Mouse (Mus musculus) intestine, embryonic 16.5 days (tissue): ENCODE measurements around the gene Glt8d1. TPM values are rescaled to one million over a fixed set of nuclear protein-coding genes. Genes with fewer than 3 reads are reported as not detected.

ENCODE experiments used
- ATAC-seq: fragments of 200-750 bp; cut with Nextera tagmentation; 2 replicates; pipeline ENCODE4 v1.8.0; 2017; ENCODE audit warnings: moderate TSS enrichment, moderate library complexity
- H3K27ac ChIP-seq: fragments of 300-500 bp; sonication (generic); 2 replicates; pipeline ENCODE4 v1.5.1; 2014; ENCODE audit warnings: mild to moderate bottlenecking, low read length
- H3K27me3 ChIP-seq: fragments of 300-500 bp; sonication (generic); replicated peaks from 2 replicates; pipeline ENCODE4 v1.6.1; 2014; ENCODE audit warnings: low read length, control low read depth, mixed read lengths; ENCODE audit not compliant: control insufficient read depth, insufficient read depth
- H3K36me3 ChIP-seq: fragments of 300-500 bp; sonication (generic); 2 replicates; pipeline ENCODE4 v1.6.1; 2014; ENCODE audit warnings: low read length, control low read depth; ENCODE audit not compliant: control insufficient read depth, insufficient read depth
- H3K4me1 ChIP-seq: fragments of 300-500 bp; sonication (generic); 2 replicates; pipeline ENCODE4 v1.6.1; 2014; ENCODE audit warnings: low read length, control low read depth, mixed read lengths; ENCODE audit not compliant: control insufficient read depth, insufficient read depth
- H3K4me2 ChIP-seq: fragments of 300-500 bp; sonication (generic); 2 replicates; pipeline ENCODE4 v1.6.1; 2014; ENCODE audit warnings: low read depth, low read length, control low read depth
- H3K4me3 ChIP-seq: fragments of 300-500 bp; sonication (generic); 2 replicates; pipeline ENCODE4 v1.5.1; 2014; ENCODE audit warnings: mild to moderate bottlenecking, low read length
- H3K9ac ChIP-seq: fragments of 300-500 bp; sonication (generic); 2 replicates; pipeline ENCODE4 v1.6.1; 2014; ENCODE audit warnings: low read depth, low read length
- H3K9me3 ChIP-seq: fragments of 300-500 bp; sonication (generic); 2 replicates; pipeline ENCODE4 v1.6.1; 2016; ENCODE audit warnings: low read length, control low read depth; ENCODE audit not compliant: control insufficient read depth
- WGBS: fragments of 180-500 bp; shearing (Covaris S2); extraction: QIAGEN DNeasy Blood & Tissue Kit; methylation state at CpG from one replicate; pipeline ENCODE4 v1.1.7; 2014; 5-methylcytosine and 5-hydroxymethylcytosine counted together
- polyA plus RNA-seq: library from polyadenylated mRNA; unstranded; fragments of >200 nt; fragmentation: Nextera tagmentation; extraction: Ambion mirVana; gene quantifications from 2 replicates; pipeline ENCODE4 v1.2.1, GENCODE M21; 2015

Gene Glt8d1
- 35.5 and 38.7 TPM in 2 replicates for polyA plus RNA-seq

DNA sequence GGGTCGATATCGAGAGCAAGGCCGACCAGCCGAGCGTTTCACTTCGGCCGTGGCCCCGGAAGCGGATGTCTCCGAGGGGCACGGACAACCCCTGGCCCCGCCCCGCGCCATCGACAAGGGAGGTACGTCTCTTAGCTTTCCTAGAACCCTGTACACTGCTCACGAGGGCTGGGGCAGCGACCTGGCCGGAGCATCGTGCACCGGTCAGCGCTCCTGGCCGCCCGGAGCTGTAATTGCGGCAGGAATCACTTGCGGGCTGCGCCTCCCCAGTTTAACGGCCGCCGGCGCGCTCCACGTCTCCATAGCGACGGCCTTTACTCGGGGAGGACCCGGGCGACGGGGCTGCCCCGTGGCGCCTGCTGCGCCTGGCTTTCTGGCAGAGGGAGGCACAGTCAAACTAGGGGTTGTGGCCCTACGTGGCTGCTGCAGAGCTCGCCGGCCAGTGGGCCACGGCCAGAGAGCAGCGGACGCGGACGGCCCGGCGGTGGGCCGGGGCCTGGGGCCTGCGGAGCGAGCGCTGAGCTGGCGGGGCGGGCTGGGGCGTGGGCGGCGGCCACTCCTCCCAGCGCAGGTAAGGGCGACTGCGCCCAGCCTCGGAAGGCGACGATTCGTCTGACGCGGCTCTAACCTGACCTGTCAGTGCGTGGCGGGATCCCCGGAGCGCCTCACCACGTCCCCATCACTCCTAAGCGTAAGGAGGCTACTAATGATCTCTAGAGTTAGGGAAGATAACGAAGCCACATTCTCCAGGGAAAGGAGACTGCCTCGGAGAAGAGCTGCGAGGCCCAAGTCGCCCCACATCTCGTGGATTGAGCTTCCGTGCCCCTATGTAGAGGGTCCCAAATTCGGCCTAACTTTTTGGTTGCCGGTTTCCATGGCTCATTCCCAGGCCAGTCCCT, at the start of gene Glt8d1, which contains the start of gene Spcs1:
Glt8d1 (plus strand) TSS at position 94 of the 899 bp plus-strand sequence.
Spcs1 (minus strand) TSS at position 366 of the 899 bp plus-strand sequence.
- peak within 1 kb of the TSS; percentile 94 for H3K4me3 ChIP-seq
- H3K27ac ChIP-seq = peak within 1 kb of the TSS; percentile 94
- H3K36me3 ChIP-seq = no peaks in the 10 kb centered on the region
- WGBS = under 1% methylated on average over 84 of the region's 84 CpGs
- no peaks in the 10 kb centered on the region for H3K27me3 ChIP-seq
- peak within 1 kb of the TSS; percentile 97 for H3K9ac ChIP-seq
- peak; percentile 95 for ATAC-seq
- no peaks in the 10 kb centered on the region for H3K9me3 ChIP-seq
- peak within 1 kb of the TSS; percentile 70 for H3K4me2 ChIP-seq
- H3K4me1 ChIP-seq = peaks cover 5% of the 10 kb centered on the region

DNA sequence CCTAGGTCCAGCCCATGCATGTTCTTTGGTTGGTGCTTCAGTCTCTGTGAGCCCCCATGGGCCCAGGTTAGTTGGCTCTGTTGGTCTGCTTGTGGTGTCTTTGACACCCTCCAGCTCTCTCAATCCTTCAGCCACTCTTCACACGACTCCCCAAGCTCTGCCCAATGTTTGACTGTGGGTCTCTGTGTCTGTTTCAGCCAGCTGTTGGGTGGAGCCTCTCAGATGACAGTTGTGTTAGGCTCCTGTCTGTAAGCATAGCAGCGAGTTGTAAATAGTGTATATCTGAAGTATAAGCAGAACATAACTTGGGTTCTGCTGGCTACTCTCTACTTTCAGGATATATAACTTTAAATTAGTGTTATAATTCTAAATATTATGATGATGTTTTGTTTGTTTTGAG, 42.7 kb upstream of the Glt8d1 start:
- Histone ChIP-seq H3K4me1 (no peaks in the 10 kb centered on the region), H3K27me3 (no peaks in the 10 kb centered on the region), H3K4me2 (no peak overlapping the region), H3K36me3 (no peaks in the 10 kb centered on the region), H3K27ac (no peak overlapping the region), H3K9ac (no peak overlapping the region), H3K4me3 (no peak overlapping the region), H3K9me3 (no peaks in the 10 kb centered on the region)
- WGBS = 72% methylated on average over 2 of the region's 2 CpGs
- no peak for ATAC-seq

DNA sequence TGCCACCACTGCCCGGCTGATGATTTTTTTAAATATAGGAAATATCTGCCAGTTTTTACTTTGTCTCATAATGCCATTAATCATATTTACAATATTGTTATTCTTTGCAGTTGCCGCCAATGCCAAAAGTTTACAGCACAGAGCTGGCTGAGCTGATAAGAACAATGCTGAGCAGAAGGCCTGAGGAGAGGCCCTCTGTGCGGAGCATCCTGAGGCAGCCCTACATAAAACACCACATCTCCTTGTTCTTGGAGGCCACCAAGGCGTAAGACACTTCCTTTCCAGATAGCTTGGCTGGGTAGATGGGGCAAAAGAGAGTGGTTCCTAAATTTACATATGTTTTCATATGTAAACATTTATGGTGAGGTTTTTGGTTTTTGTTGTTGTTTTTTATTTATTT, 42.2 kb upstream of the Glt8d1 start:
- Histone ChIP-seq H3K9ac (no peak overlapping the region), H3K4me2 (no peak overlapping the region), H3K9me3 (no peaks in the 10 kb centered on the region), H3K4me1 (no peaks in the 10 kb centered on the region), H3K36me3 (no peaks in the 10 kb centered on the region), H3K27me3 (no peaks in the 10 kb centered on the region), H3K4me3 (no peak overlapping the region), H3K27ac (no peak overlapping the region)
- WGBS = 88% methylated on average over 4 of the region's 4 CpGs
- no peak for ATAC-seq

DNA sequence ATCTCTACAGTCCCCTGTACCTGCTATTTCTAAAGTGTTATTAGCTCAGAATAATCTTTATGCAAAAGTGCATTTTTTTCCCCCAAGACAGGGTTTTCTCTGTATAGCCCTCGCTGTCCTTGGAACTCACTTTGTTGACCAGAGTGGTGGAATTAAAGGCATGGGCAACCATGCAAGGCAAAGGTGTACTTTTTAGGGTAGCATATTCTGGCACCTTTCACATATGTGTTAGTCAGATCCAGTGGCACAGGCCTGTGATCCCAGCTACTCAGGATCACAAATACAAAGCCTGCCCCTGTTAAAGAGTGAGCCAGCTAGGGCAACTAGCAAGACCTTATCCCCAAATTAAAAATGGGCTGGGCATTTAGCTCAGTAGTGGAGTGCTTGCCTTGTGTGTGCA, 40.8 kb upstream of the Glt8d1 start:
- H3K9me3 ChIP-seq = no peaks in the 10 kb centered on the region
- no peaks in the 10 kb centered on the region for H3K36me3 ChIP-seq
- no peaks in the 10 kb centered on the region for H3K4me1 ChIP-seq
- no peak for ATAC-seq
- no peak overlapping the region for H3K4me2 ChIP-seq
- H3K27ac ChIP-seq = no peak overlapping the region
- no peaks in the 10 kb centered on the region for H3K27me3 ChIP-seq
- WGBS = 88% methylated on average over 1 of the region's 1 CpGs
- no peak overlapping the region for H3K9ac ChIP-seq
- no peak overlapping the region for H3K4me3 ChIP-seq

DNA sequence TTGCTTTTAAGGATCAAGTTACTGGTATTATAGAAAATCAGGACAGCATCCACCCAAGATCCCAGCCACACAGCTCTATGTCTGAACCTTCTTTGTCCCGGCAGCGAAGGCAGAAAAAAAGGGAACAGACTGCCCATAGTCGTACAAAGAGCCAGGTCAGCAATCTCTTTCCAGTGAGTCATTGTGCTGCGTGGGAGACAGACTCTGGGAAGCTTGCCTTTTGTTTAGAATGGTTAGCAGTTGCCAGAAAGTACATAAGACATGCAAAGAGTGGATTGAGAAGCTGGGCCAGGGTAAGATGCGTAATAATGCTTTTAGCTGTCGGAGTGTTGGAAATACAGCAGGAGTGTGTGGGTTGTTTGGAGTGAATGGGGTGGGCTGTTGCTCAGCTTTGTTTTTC, 27.0 kb upstream of the Glt8d1 start:
- H3K27ac ChIP-seq = no peak overlapping the region
- H3K9ac ChIP-seq = no peak overlapping the region
- H3K36me3 ChIP-seq = no peaks in the 10 kb centered on the region
- no peaks in the 10 kb centered on the region for H3K27me3 ChIP-seq
- ATAC-seq = no peak
- H3K4me1 ChIP-seq = 0 out of 2 replicates have a peak, but pooled peaks cover 2% of the 10 kb centered on the region
- WGBS = 71% methylated on average over 6 of the region's 6 CpGs
- no peak overlapping the region for H3K4me2 ChIP-seq
- H3K9me3 ChIP-seq = no peaks in the 10 kb centered on the region
- no peak overlapping the region for H3K4me3 ChIP-seq

DNA sequence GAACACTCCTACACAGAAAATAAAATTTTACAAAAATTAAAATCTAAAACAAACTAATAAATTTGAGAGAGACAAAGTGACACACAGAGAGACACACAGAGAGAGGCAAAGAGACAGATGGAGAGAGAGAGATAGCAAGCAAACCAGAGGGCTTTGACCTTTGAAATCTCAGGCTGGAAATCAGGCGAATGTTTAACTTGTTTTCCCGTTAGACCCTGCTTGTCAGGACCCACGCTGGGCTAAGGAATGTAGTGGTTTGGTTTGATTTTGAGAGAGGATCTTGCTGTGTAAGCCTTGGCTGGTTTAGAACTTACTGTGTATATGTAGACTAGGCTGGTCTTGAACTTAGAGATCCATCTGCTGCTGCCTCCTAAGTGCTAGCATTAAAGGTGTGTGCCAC, 25.0 kb upstream of the Glt8d1 start:
- H3K4me1 ChIP-seq = 0 out of 2 replicates have a peak, but pooled peaks cover 2% of the 10 kb centered on the region
- H3K27ac ChIP-seq = no peak overlapping the region
- H3K9ac ChIP-seq = no peak overlapping the region
- no peaks in the 10 kb centered on the region for H3K36me3 ChIP-seq
- H3K9me3 ChIP-seq = no peaks in the 10 kb centered on the region
- no peak overlapping the region for H3K4me3 ChIP-seq
- H3K4me2 ChIP-seq = no peak overlapping the region
- 50% methylated on average over 3 of the region's 3 CpGs for WGBS
- no peak for ATAC-seq
- no peaks in the 10 kb centered on the region for H3K27me3 ChIP-seq

DNA sequence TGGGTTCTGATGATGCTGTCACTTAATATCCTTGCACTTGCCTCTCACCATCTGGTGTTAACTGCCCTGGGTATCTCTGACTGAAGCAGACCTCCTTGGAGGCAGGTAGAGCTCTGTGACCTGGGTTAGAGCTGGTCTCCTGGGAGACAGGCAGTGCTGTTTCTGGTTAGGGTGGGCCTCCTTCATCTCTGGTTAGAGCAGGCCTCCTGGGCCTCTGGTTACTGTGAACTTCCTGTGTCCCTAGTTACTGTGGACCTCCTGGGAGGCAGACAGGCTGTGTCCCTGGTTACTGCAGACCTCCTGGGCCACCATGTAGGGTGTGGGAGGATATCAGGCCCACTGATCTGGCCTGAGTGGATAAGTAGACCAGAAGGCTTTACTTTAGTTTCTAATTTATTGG, 4.8 kb upstream of the Glt8d1 start:
- Histone ChIP-seq H3K9me3 (no peaks in the 10 kb centered on the region), H3K4me3 (no peak overlapping the region), H3K4me2 (no peak overlapping the region), H3K27me3 (no peaks in the 10 kb centered on the region), H3K36me3 (no peaks in the 10 kb centered on the region), H3K27ac (no peak overlapping the region), H3K4me1 (no peaks in the 10 kb centered on the region), H3K9ac (no peak overlapping the region)
- no peak for ATAC-seq

DNA sequence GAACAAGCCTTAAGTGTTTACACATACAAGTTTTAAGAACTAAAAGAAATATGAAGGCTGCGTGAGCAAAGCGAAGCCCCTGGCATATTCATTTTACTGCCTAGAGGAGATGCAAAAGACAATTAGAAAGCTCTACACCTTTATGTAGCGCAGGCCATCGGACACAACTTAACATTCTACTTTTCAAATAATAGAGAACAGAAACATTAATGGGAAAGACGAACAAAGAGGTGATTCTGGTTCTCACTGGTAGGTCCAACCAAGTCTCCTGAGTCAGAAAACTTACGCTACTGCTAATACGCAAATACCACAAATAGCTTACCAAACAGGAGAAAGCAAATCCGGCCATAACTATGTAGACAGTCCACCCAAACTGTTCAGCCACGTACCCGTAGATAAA, 844 bp upstream of the Glt8d1 start:
- peaks cover 5% of the 10 kb centered on the region for H3K4me1 ChIP-seq
- H3K9ac ChIP-seq = peak overlapping the region; percentile 97
- no peak for ATAC-seq
- 56% methylated on average over 10 of the region's 10 CpGs for WGBS
- H3K9me3 ChIP-seq = no peaks in the 10 kb centered on the region
- H3K27ac ChIP-seq = no peak overlapping the region
- H3K36me3 ChIP-seq = no peaks in the 10 kb centered on the region
- peak overlapping the region; percentile 68 for H3K4me2 ChIP-seq
- H3K4me3 ChIP-seq = peak overlapping the region; percentile 94
- H3K27me3 ChIP-seq = no peaks in the 10 kb centered on the region

DNA sequence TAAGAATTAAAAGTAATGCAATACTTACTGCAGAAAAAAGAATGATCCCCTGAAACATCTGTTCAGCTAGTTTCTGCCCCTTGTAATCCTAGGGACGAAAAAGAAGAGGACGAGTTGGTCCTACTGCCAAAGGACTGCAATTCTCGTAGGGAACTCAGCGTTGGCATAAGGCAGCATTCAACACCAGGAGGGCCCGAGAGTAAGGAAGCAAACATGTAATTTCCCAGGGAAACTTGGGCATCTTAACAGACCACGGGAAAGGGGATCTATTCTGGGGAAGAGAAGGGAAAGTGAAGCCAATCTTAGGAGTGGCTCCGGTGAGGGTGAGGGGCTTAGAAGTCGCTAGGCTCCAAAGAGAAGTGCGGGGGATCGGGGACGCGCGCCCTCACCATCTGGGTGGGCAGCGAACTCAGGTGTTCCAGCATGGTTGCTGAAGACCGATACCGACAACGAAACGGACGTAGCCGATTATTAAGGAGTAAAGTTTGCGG, 339 bp upstream of the Glt8d1 start:
- Histone ChIP-seq H3K4me1 (peaks cover 5% of the 10 kb centered on the region), H3K9me3 (no peaks in the 10 kb centered on the region), H3K9ac (peak overlapping the region; percentile 97), H3K27me3 (no peaks in the 10 kb centered on the region), H3K4me3 (peak overlapping the region; percentile 94), H3K4me2 (peak overlapping the region; percentile 68), H3K27ac (peak overlapping the region; percentile 94), H3K36me3 (no peaks in the 10 kb centered on the region)
- peak; percentile 36 for ATAC-seq
- under 1% methylated on average over 21 of the region's 21 CpGs for WGBS
